Mouse (Mus musculus) heart, embryonic 16.5 days (tissue): ENCODE measurements around the gene Ndufs5. TPM values are rescaled to one million over a fixed set of nuclear protein-coding genes. Genes with fewer than 3 reads are reported as not detected.
A peak's percentile ranks its signal among the peaks of the same experiment; 100 is the strongest.

Experiments
- ATAC-seq: fragments of 200-750 bp; cut with Nextera tagmentation; replicated peaks from 2 replicates; pipeline ENCODE4 v1.8.0; 2017; ENCODE audit warnings: moderate number of reproducible peaks; ENCODE audit not compliant: insufficient read depth, low FRiP score; ENCODE audit errors: extremely low read depth
- H3K27ac ChIP-seq: fragments of 300-500 bp; sonication (generic); 2 replicates; pipeline ENCODE4 v1.5.1; 2014; ENCODE audit warnings: mild to moderate bottlenecking, low read length, control low read depth, moderate library complexity
- H3K27me3 ChIP-seq: fragments of 300-500 bp; sonication (generic); 2 replicates; pipeline ENCODE4 v1.6.1; 2014; ENCODE audit warnings: low read length, mixed read lengths; ENCODE audit not compliant: control insufficient read depth, insufficient read depth
- H3K36me3 ChIP-seq: fragments of 300-500 bp; sonication (generic); 2 replicates; pipeline ENCODE4 v1.6.1; 2014; ENCODE audit not compliant: control insufficient read depth, insufficient read depth
- H3K4me1 ChIP-seq: fragments of 300-500 bp; sonication (generic); 2 replicates; pipeline ENCODE4 v1.6.1; 2014; ENCODE audit warnings: low read length, mixed read lengths; ENCODE audit not compliant: control insufficient read depth, insufficient read depth
- H3K4me2 ChIP-seq: fragments of 300-500 bp; sonication (generic); 2 replicates; pipeline ENCODE4 v1.6.1; 2014; ENCODE audit warnings: low read depth, mild to moderate bottlenecking, control low read depth, low read length
- H3K4me3 ChIP-seq: fragments of 300-500 bp; sonication (generic); 2 replicates; pipeline ENCODE4 v1.5.1; 2014; ENCODE audit warnings: mild to moderate bottlenecking, control low read depth, low read length
- H3K9ac ChIP-seq: fragments of 300-500 bp; sonication (generic); 2 replicates; pipeline ENCODE4 v1.6.1; 2014; ENCODE audit warnings: low read length, control low read depth
- H3K9me3 ChIP-seq: fragments of 300-500 bp; sonication (generic); replicated peaks from 2 replicates; pipeline ENCODE4 v1.6.1; 2016; ENCODE audit warnings: low read length; ENCODE audit not compliant: control insufficient read depth
- WGBS: fragments of 180-500 bp; shearing (Covaris S2); extraction: QIAGEN DNeasy Blood & Tissue Kit; methylation state at CpG from one replicate; pipeline ENCODE4 v1.1.7; 2014; 5-methylcytosine and 5-hydroxymethylcytosine counted together
- polyA plus RNA-seq: library from polyadenylated mRNA; unstranded; fragments of >200 nt; fragmentation: Nextera tagmentation; extraction: Ambion mirVana; gene quantifications from 2 replicates; pipeline ENCODE4 v1.2.1, GENCODE M21; 2015

Gene Ndufs5
- polyA plus RNA-seq, 1 experiment from 2014 or later, result 560 TPM

GRCm38 (mm10) chr4:123664951-123665661 lies 52.9 kb downstream of the Ndufs5 start:
- Histone ChIP-seq H3K4me1 (peaks cover 36% of the 10 kb centered on the region), H3K9ac (peak overlapping the region; percentile 96), H3K4me3 (peak overlapping the region; percentile 82), H3K27ac (peak overlapping the region; percentile 90), H3K36me3 (no peaks in the 10 kb centered on the region), H3K4me2 (peak overlapping the region; percentile 88), H3K27me3 (no peaks in the 10 kb centered on the region), H3K9me3 (no peaks in the 10 kb centered on the region)
- WGBS, result 1% methylated on average over 57 of the region's 58 CpGs
- ATAC-seq, result peak; percentile 8; the same call in 1 of the 2 replicates

- H3K4me2 ChIP-seq, result peak overlapping the region; percentile 88
- peak; percentile 88 for ATAC-seq
- under 1% methylated on average over 118 of the region's 125 CpGs for WGBS
Observed at GRCm38 (mm10) chr4:123664021-123664950, 53.7 kb downstream of the Ndufs5 start.

GRCm38 (mm10) chr4:123663688-123663965 lies 54.4 kb downstream of the Ndufs5 start:
- under 1% methylated on average over 12 of the region's 12 CpGs for WGBS
- Histone ChIP-seq H3K9me3 (no peaks in the 10 kb centered on the region), H3K4me3 (peak overlapping the region; percentile 82), H3K36me3 (no peaks in the 10 kb centered on the region), H3K9ac (peak overlapping the region; percentile 96), H3K27me3 (no peaks in the 10 kb centered on the region), H3K4me2 (peak overlapping the region; percentile 88), H3K4me1 (peaks cover 34% of the 10 kb centered on the region), H3K27ac (peak overlapping the region; percentile 90)
- no peak for ATAC-seq

More at GRCm38 (mm10) chr4:123664021-123664950, 53.7 kb downstream of the Ndufs5 start:
- H3K4me1 ChIP-seq, result peaks cover 34% of the 10 kb centered on the region
- peak overlapping the region; percentile 96 for H3K9ac ChIP-seq
- H3K9me3 ChIP-seq, result no peaks in the 10 kb centered on the region
- no peaks in the 10 kb centered on the region for H3K36me3 ChIP-seq
- peak overlapping the region; percentile 82 for H3K4me3 ChIP-seq
- peak overlapping the region; percentile 90 for H3K27ac ChIP-seq
- no peaks in the 10 kb centered on the region for H3K27me3 ChIP-seq

- no peaks in the 10 kb centered on the region for H3K36me3 ChIP-seq
- peak overlapping the region; percentile 96 for H3K9ac ChIP-seq
- H3K4me3 ChIP-seq, result peak overlapping the region; percentile 82
- no peak for ATAC-seq
- H3K27ac ChIP-seq, result peak overlapping the region; percentile 90
- peak overlapping the region; percentile 88 for H3K4me2 ChIP-seq
- no peaks in the 10 kb centered on the region for H3K27me3 ChIP-seq
- H3K4me1 ChIP-seq, result peaks cover 34% of the 10 kb centered on the region
- 15% methylated on average over 15 of the region's 15 CpGs for WGBS
- no peaks in the 10 kb centered on the region for H3K9me3 ChIP-seq
Observed at GRCm38 (mm10) chr4:123662914-123663687, 54.9 kb downstream of the Ndufs5 start.

Other genes starting within 250 kb of the Ndufs5 start
- 47.1 and 58.8 TPM in 2 replicates for gene Macf1, start 33.8 kb downstream of the Ndufs5 start, polyA plus RNA-seq
- gene Akirin1, start 32.1 kb upstream of the Ndufs5 start, polyA plus RNA-seq, result 44.3 and 48.8 TPM in 2 replicates
- 3.4 and 4.1 TPM in 2 replicates for gene Rhbdl2, start 69.7 kb upstream of the Ndufs5 start, polyA plus RNA-seq
- 0.06 TPM in 1 of 2 replicates, not detected in the other for gene 4933427I04Rik, start 141.5 kb upstream of the Ndufs5 start, polyA plus RNA-seq
- gene Mycbp, start 186.6 kb upstream of the Ndufs5 start, polyA plus RNA-seq, result 49.1 and 55.4 TPM in 2 replicates
- 40.3 and 44.4 TPM in 2 replicates for gene Rragc, start 199.2 kb upstream of the Ndufs5 start, polyA plus RNA-seq
- gene 4930535I16Rik, start 199.8 kb upstream of the Ndufs5 start, polyA plus RNA-seq, result not detected in 2 replicates